Mouse (Mus musculus): ENCODE results near the gene Sympk. TPM values are rescaled to one million over a fixed set of nuclear protein-coding genes. Genes with fewer than 3 reads are reported as not detected.
A peak's percentile ranks its signal among the peaks of the same experiment; 100 is the strongest.

Gene Sympk
- polyA plus RNA-seq, 1 experiment from 2014 or later = 34.4 TPM

- Histone ChIP-seq H3K4me3 (replicated peaks; ENCODE audit: low read length) (peak overlapping the region; percentile 67), H3K4me2 (ENCODE audit: low read length) (peak overlapping the region; percentile 93), H3K9ac (replicated peaks; ENCODE audit: low read depth, low read length) (peak overlapping the region; percentile 70), H3K9me3 (ENCODE audit: control insufficient read depth, low read length) (no peaks in the 10 kb centered on the region), H3K27me3 (replicated peaks; ENCODE audit: control insufficient read depth, insufficient read depth, low read length) (peaks cover 2% of the 10 kb centered on the region; the same call in 1 of the 2 replicates), H3K4me1 (replicated peaks; ENCODE audit: control insufficient read depth, insufficient read depth, low read length) (peaks cover 35% of the 10 kb centered on the region), H3K27ac (ENCODE audit: low read length) (no peak overlapping the region), H3K36me3 (ENCODE audit: control insufficient read depth, insufficient read depth) (no peaks in the 10 kb centered on the region)
- 3% methylated on average over 31 of the region's 31 CpGs for WGBS
- ATAC-seq = no peak
Observed at GRCm38 (mm10) chr7:18992294-18992675, 31.9 kb upstream of the Sympk start.

GRCm38 (mm10) chr7:18993036-18993435, 31.1 kb upstream of the Sympk start:
- 87% methylated on average over 5 of the region's 5 CpGs for WGBS
- Histone ChIP-seq H3K9ac (replicated peaks; ENCODE audit: low read depth, low read length) (no peak overlapping the region), H3K4me3 (replicated peaks; ENCODE audit: low read length) (peak overlapping the region; percentile 67; the same call in 1 of the 2 replicates)

GRCm38 (mm10) chr7:18998835-18999234, 25.3 kb upstream of the Sympk start:
- H3K36me3 ChIP-seq (ENCODE audit: control insufficient read depth, insufficient read depth) = no peaks in the 10 kb centered on the region
- H3K9me3 ChIP-seq (ENCODE audit: control insufficient read depth, low read length) = no peaks in the 10 kb centered on the region
- H3K27me3 ChIP-seq (replicated peaks; ENCODE audit: control insufficient read depth, insufficient read depth, low read length) = no peaks in the 10 kb centered on the region
- H3K27ac ChIP-seq (ENCODE audit: low read length) = no peak overlapping the region
- no peak for ATAC-seq
- H3K4me1 ChIP-seq (replicated peaks; ENCODE audit: control insufficient read depth, insufficient read depth, low read length) = peaks cover 22% of the 10 kb centered on the region
- H3K4me2 ChIP-seq (ENCODE audit: low read length) = no peak overlapping the region
- no peak overlapping the region for H3K9ac ChIP-seq (replicated peaks; ENCODE audit: low read depth, low read length)
- 25% methylated on average over 9 of the region's 9 CpGs for WGBS
- H3K4me3 ChIP-seq (replicated peaks; ENCODE audit: low read length) = no peak overlapping the region

More at GRCm38 (mm10) chr7:18993036-18993435, 31.1 kb upstream of the Sympk start:
- Histone ChIP-seq H3K9me3 (ENCODE audit: control insufficient read depth, low read length) (no peaks in the 10 kb centered on the region), H3K4me1 (replicated peaks; ENCODE audit: control insufficient read depth, insufficient read depth, low read length) (peaks cover 35% of the 10 kb centered on the region), H3K27ac (ENCODE audit: low read length) (no peak overlapping the region), H3K27me3 (replicated peaks; ENCODE audit: control insufficient read depth, insufficient read depth, low read length) (peaks cover 2% of the 10 kb centered on the region; the same call in 1 of the 2 replicates), H3K4me2 (ENCODE audit: low read length) (peak overlapping the region; percentile 93; the same call in 1 of the 2 replicates), H3K36me3 (ENCODE audit: control insufficient read depth, insufficient read depth) (no peaks in the 10 kb centered on the region)
- no peak for ATAC-seq

- Histone ChIP-seq H3K4me1 (replicated peaks; ENCODE audit: control insufficient read depth, insufficient read depth, low read length) (peaks cover 23% of the 10 kb centered on the region), H3K4me3 (replicated peaks; ENCODE audit: low read length) (peak overlapping the region; percentile 6)
- WGBS = 60% methylated on average over 10 of the region's 10 CpGs
Observed at GRCm38 (mm10) chr7:19000421-19000820, 23.8 kb upstream of the Sympk start.

GRCm38 (mm10) chr7:19001066-19001806, 22.9 kb upstream of the Sympk start:
- ATAC-seq = no peak
- Histone ChIP-seq H3K36me3 (ENCODE audit: control insufficient read depth, insufficient read depth) (peaks cover 4% of the 10 kb centered on the region; the same call in 1 of the 2 replicates), H3K9ac (replicated peaks; ENCODE audit: low read depth, low read length) (peak overlapping the region; percentile 13; the same call in 1 of the 2 replicates), H3K27me3 (replicated peaks; ENCODE audit: control insufficient read depth, insufficient read depth, low read length) (no peaks in the 10 kb centered on the region), H3K4me2 (ENCODE audit: low read length) (peak overlapping the region; percentile 9; the same call in 1 of the 2 replicates), H3K4me3 (replicated peaks; ENCODE audit: low read length) (peak overlapping the region; percentile 18), H3K27ac (ENCODE audit: low read length) (no peak overlapping the region), H3K4me1 (replicated peaks; ENCODE audit: control insufficient read depth, insufficient read depth, low read length) (peaks cover 31% of the 10 kb centered on the region), H3K9me3 (ENCODE audit: control insufficient read depth, low read length) (no peaks in the 10 kb centered on the region)
- 52% methylated on average over 18 of the region's 18 CpGs for WGBS

More at GRCm38 (mm10) chr7:19000421-19000820, 23.8 kb upstream of the Sympk start:
- Histone ChIP-seq H3K36me3 (ENCODE audit: control insufficient read depth, insufficient read depth) (no peaks in the 10 kb centered on the region), H3K4me2 (ENCODE audit: low read length) (0 out of 2 replicates have a peak overlapping the region, but pooled peaks have one; percentile 9), H3K9me3 (ENCODE audit: control insufficient read depth, low read length) (no peaks in the 10 kb centered on the region), H3K9ac (replicated peaks; ENCODE audit: low read depth, low read length) (peak overlapping the region; percentile 29; the same call in 1 of the 2 replicates), H3K27me3 (replicated peaks; ENCODE audit: control insufficient read depth, insufficient read depth, low read length) (no peaks in the 10 kb centered on the region), H3K27ac (ENCODE audit: low read length) (no peak overlapping the region)
- no peak for ATAC-seq

GRCm38 (mm10) chr7:19001807-19002085, 22.4 kb upstream of the Sympk start:
- Histone ChIP-seq H3K9me3 (ENCODE audit: control insufficient read depth, low read length) (no peaks in the 10 kb centered on the region), H3K9ac (replicated peaks; ENCODE audit: low read depth, low read length) (no peak overlapping the region), H3K4me2 (ENCODE audit: low read length) (no peak overlapping the region), H3K27me3 (replicated peaks; ENCODE audit: control insufficient read depth, insufficient read depth, low read length) (no peaks in the 10 kb centered on the region), H3K4me1 (replicated peaks; ENCODE audit: control insufficient read depth, insufficient read depth, low read length) (peaks cover 36% of the 10 kb centered on the region), H3K27ac (ENCODE audit: low read length) (no peak overlapping the region), H3K4me3 (replicated peaks; ENCODE audit: low read length) (no peak overlapping the region), H3K36me3 (ENCODE audit: control insufficient read depth, insufficient read depth) (peaks cover 6% of the 10 kb centered on the region)
- no peak for ATAC-seq
- WGBS = 76% methylated on average over 3 of the region's 3 CpGs

GRCm38 (mm10) chr7:19002115-19002514, 22.1 kb upstream of the Sympk start:
- H3K36me3 ChIP-seq (ENCODE audit: control insufficient read depth, insufficient read depth) = peaks cover 9% of the 10 kb centered on the region
- no peaks in the 10 kb centered on the region for H3K9me3 ChIP-seq (ENCODE audit: control insufficient read depth, low read length)
- 42% methylated on average over 4 of the region's 4 CpGs for WGBS
- no peak for ATAC-seq
- no peaks in the 10 kb centered on the region for H3K27me3 ChIP-seq (replicated peaks; ENCODE audit: control insufficient read depth, insufficient read depth, low read length)
- peaks cover 40% of the 10 kb centered on the region for H3K4me1 ChIP-seq (replicated peaks; ENCODE audit: control insufficient read depth, insufficient read depth, low read length)
- peak overlapping the region; percentile 79 for H3K4me2 ChIP-seq (ENCODE audit: low read length)
- peak overlapping the region; percentile 82 for H3K9ac ChIP-seq (replicated peaks; ENCODE audit: low read depth, low read length)
- no peak overlapping the region; the same call in 1 of the 2 replicates for H3K27ac ChIP-seq (ENCODE audit: low read length)
- H3K4me3 ChIP-seq (replicated peaks; ENCODE audit: low read length) = peak overlapping the region; percentile 48

- H3K27ac ChIP-seq (ENCODE audit: low read length) = peak overlapping the region; percentile 65
- no peaks in the 10 kb centered on the region for H3K9me3 ChIP-seq (ENCODE audit: control insufficient read depth, low read length)
- peaks cover 40% of the 10 kb centered on the region for H3K4me1 ChIP-seq (replicated peaks; ENCODE audit: control insufficient read depth, insufficient read depth, low read length)
- peaks cover 9% of the 10 kb centered on the region for H3K36me3 ChIP-seq (ENCODE audit: control insufficient read depth, insufficient read depth)
- H3K4me2 ChIP-seq (ENCODE audit: low read length) = peak overlapping the region; percentile 79
- H3K27me3 ChIP-seq (replicated peaks; ENCODE audit: control insufficient read depth, insufficient read depth, low read length) = no peaks in the 10 kb centered on the region
- WGBS = 2% methylated on average over 17 of the region's 17 CpGs
- ATAC-seq = peak; percentile 65
- peak overlapping the region; percentile 82 for H3K9ac ChIP-seq (replicated peaks; ENCODE audit: low read depth, low read length)
- peak overlapping the region; percentile 48 for H3K4me3 ChIP-seq (replicated peaks; ENCODE audit: low read length)
Observed at GRCm38 (mm10) chr7:19002848-19003498, 21.2 kb upstream of the Sympk start.

- WGBS = under 1% methylated on average over 85 of the region's 90 CpGs
- Histone ChIP-seq H3K27ac (ENCODE audit: low read length) (peak within 1 kb of the TSS; percentile 95), H3K9ac (replicated peaks; ENCODE audit: low read depth, low read length) (peak within 1 kb of the TSS; percentile 88), H3K27me3 (replicated peaks; ENCODE audit: control insufficient read depth, insufficient read depth, low read length) (no peaks in the 10 kb centered on the region), H3K9me3 (ENCODE audit: control insufficient read depth, low read length) (no peaks in the 10 kb centered on the region), H3K4me2 (ENCODE audit: low read length) (peak within 1 kb of the TSS; percentile 87), H3K4me1 (replicated peaks; ENCODE audit: control insufficient read depth, insufficient read depth, low read length) (peaks cover 40% of the 10 kb centered on the region), H3K36me3 (ENCODE audit: control insufficient read depth, insufficient read depth) (peaks cover 9% of the 10 kb centered on the region), H3K4me3 (replicated peaks; ENCODE audit: low read length) (peak within 1 kb of the TSS; percentile 91)
- peak; percentile 78 for ATAC-seq
Observed at GRCm38 (mm10) chr7:19003902-19004630, 20.1 kb upstream of the Sympk start, which contains the start of gene Irf2bp1. TSS of gene Irf2bp1 (plus strand) at chr7:19004044.
